Mouse (Mus musculus): ENCODE results near the gene Ceacam1. TPM values are rescaled to one million over a fixed set of nuclear protein-coding genes. Genes with fewer than 3 reads are reported as not detected.

Gene Ceacam1
- 97.6 and 182 TPM in 2 replicates for polyA plus RNA-seq (2012; rRNA removed; ENCODE audit: low replicate concordance)

DNA sequence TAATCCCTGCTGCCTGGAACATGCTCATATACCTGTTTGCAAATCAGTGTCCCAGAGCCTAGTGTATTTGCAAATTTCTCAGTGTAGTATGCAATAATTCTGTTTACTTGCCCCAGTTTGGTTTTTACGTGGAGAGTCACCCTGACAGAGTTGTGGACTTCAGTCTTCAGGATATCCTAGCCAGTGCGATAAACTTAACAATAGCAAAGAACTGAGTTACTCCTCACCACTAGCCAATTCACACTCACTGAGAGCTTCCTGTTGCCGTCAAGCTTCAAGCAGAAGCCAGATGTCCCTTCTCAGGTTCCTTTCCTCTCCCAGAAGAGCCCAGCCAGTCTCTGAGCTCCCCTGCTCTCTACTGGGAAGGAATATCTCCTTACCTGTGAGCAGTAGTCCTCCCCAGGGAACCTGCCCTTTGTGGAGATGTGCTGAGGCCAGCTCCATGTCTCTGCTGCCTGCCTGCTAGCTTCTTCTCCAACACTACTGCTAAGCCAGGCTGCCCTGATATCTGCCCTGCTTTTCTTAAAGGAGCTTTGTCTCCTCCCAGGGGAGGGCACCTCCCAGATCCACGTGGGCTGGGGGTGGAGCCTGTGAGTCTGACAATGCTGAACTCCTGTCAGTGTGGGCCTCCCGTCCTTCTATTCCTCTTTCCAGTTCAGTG lies at the start of gene Ceacam1:
Gene Ceacam1, minus strand, starts transcription at position 513 of the 661 bp plus-strand sequence.

GRCm38 (mm10) chr7:25412833-25413441 lies 64.5 kb downstream of the Ceacam1 start, which contains the start of gene Cxcl17:
TSS of gene Cxcl17 (minus strand) at chr7:25412886.

Other genes starting within 250 kb of the Ceacam1 start
- 141 and 179 TPM in 2 replicates for gene Gsk3a, start 239.8 kb downstream of the Ceacam1 start, polyA plus RNA-seq (2012; rRNA removed; ENCODE audit: low replicate concordance)
- 40.7 and 44.2 TPM in 2 replicates for gene Erf, start 226.8 kb downstream of the Ceacam1 start, polyA plus RNA-seq (2012; rRNA removed; ENCODE audit: low replicate concordance)
- 54.5 and 62.2 TPM in 2 replicates for gene Cic, start 209.9 kb downstream of the Ceacam1 start, polyA plus RNA-seq (2012; rRNA removed; ENCODE audit: low replicate concordance)
- gene Pafah1b3, start 179.6 kb downstream of the Ceacam1 start, polyA plus RNA-seq (2012; rRNA removed; ENCODE audit: low replicate concordance), result 86.5 and 148 TPM in 2 replicates
- gene Prr19, start 176.2 kb downstream of the Ceacam1 start, polyA plus RNA-seq (2012; rRNA removed; ENCODE audit: low replicate concordance), result 0.07 TPM in 1 of 2 replicates, not detected in the other
- 0.64 and 1.5 TPM in 2 replicates for gene Tmem145, start 171.5 kb downstream of the Ceacam1 start, polyA plus RNA-seq (2012; rRNA removed; ENCODE audit: low replicate concordance)
- 21.0 and 22.1 TPM in 2 replicates for gene Megf8, start 160.4 kb downstream of the Ceacam1 start, polyA plus RNA-seq (2012; rRNA removed; ENCODE audit: low replicate concordance)
- 1.1 TPM in 1 of 2 replicates, not detected in the other for gene Cnfn, start 107.9 kb downstream of the Ceacam1 start, polyA plus RNA-seq (2012; rRNA removed; ENCODE audit: low replicate concordance)
- 65.3 and 226 TPM in 2 replicates for gene Lipe, start 78.9 kb downstream of the Ceacam1 start, polyA plus RNA-seq (2012; rRNA removed; ENCODE audit: low replicate concordance)
- gene Cxcl17, start 64.7 kb downstream of the Ceacam1 start, polyA plus RNA-seq (2012; rRNA removed; ENCODE audit: low replicate concordance), result 1.9 TPM in 1 of 2 replicates, not detected in the other
- 0.36 and 0.39 TPM in 2 replicates for gene Ceacam2, start 62.3 kb upstream of the Ceacam1 start, polyA plus RNA-seq (2012; rRNA removed; ENCODE audit: low replicate concordance)
- 16.9 and 32.4 TPM in 2 replicates for gene Erich4, start 138.3 kb upstream of the Ceacam1 start, polyA plus RNA-seq (2012; rRNA removed; ENCODE audit: low replicate concordance)
- 100 and 111 TPM in 2 replicates for gene Dmac2, start 141.8 kb upstream of the Ceacam1 start, polyA plus RNA-seq (2012; rRNA removed; ENCODE audit: low replicate concordance)
- gene B3gnt8, start 149.1 kb upstream of the Ceacam1 start, polyA plus RNA-seq (2012; rRNA removed; ENCODE audit: low replicate concordance), result 7.3 and 9.2 TPM in 2 replicates
- 116 and 127 TPM in 2 replicates for gene Bckdha, start 181.4 kb upstream of the Ceacam1 start, polyA plus RNA-seq (2012; rRNA removed; ENCODE audit: low replicate concordance)
- gene Exosc5, start 181.6 kb upstream of the Ceacam1 start, polyA plus RNA-seq (2012; rRNA removed; ENCODE audit: low replicate concordance), result 73.1 and 77.3 TPM in 2 replicates
- 0.62 TPM in 1 of 2 replicates, not detected in the other for gene Tmem91, start 197.6 kb upstream of the Ceacam1 start, polyA plus RNA-seq (2012; rRNA removed; ENCODE audit: low replicate concordance)
- gene B9d2, start 203.2 kb upstream of the Ceacam1 start, polyA plus RNA-seq (2012; rRNA removed; ENCODE audit: low replicate concordance), result 24.5 and 29.9 TPM in 2 replicates
- gene Tgfb1, start 209.4 kb upstream of the Ceacam1 start, polyA plus RNA-seq (2012; rRNA removed; ENCODE audit: low replicate concordance), result 16.8 and 27.4 TPM in 2 replicates
- gene Ccdc97, start 241.5 kb upstream of the Ceacam1 start, polyA plus RNA-seq (2012; rRNA removed; ENCODE audit: low replicate concordance), result 53.5 and 61.7 TPM in 2 replicates